Mouse (Mus musculus) adrenal gland, postnatal 10 days (tissue): ENCODE results near the gene Krtap7-1. TPM values are rescaled to one million over a fixed set of nuclear protein-coding genes. Genes with fewer than 3 reads are reported as not detected.

Experiments
- total RNA-seq, 2 experiments: library from RNA; stranded (reverse); gene quantifications; 2 replicates each; pipeline ENCODE4 v1.2.3; 2021

Gene Krtap7-1
- total RNA-seq, 2 experiments from 2014 or later, result not detected

Other genes with a start within 250 kb of the Krtap7-1 start
- not detected for gene Krtap21-1, start 104.5 kb downstream of the Krtap7-1 start, total RNA-seq
- not detected for gene Krtap6-2, start 88.2 kb downstream of the Krtap7-1 start, total RNA-seq
- not detected for gene Krtap8-1, start 20.4 kb downstream of the Krtap7-1 start, total RNA-seq
- gene Krtap11-1, start 62.9 kb upstream of the Krtap7-1 start, total RNA-seq, result not detected